Mouse (Mus musculus) ES-Bruce4 (cell line): ENCODE results near the gene Mrps27. TPM values are rescaled to one million over a fixed set of nuclear protein-coding genes. Genes with fewer than 3 reads are reported as not detected.
A peak's percentile ranks its signal among the peaks of the same experiment; 100 is the strongest.

ENCODE experiments used
- H3K27ac ChIP-seq: 2 replicates; pipeline ENCODE4 v1.5.1; 2012; ENCODE audit warnings: low read length, inconsistent platforms; ENCODE audit not compliant: insufficient read depth
- H3K27me3 ChIP-seq: 2 replicates; pipeline ENCODE4 v1.6.1; 2012; ENCODE audit warnings: mild to moderate bottlenecking, low read length, inconsistent platforms; ENCODE audit not compliant: control insufficient read depth, poor library complexity, insufficient read depth, severe bottlenecking
- H3K36me3 ChIP-seq: 2 replicates; pipeline ENCODE4 v1.6.1; 2012; ENCODE audit warnings: inconsistent platforms, mild to moderate bottlenecking, low read length, moderate library complexity; ENCODE audit not compliant: control insufficient read depth, poor library complexity, insufficient read depth, severe bottlenecking
- H3K4me1 ChIP-seq: one replicate; pipeline ENCODE4 v1.8.1; 2011; ENCODE audit warnings: low read length; ENCODE audit not compliant: control insufficient read depth, insufficient read depth
- H3K4me3 ChIP-seq: 2 replicates; pipeline ENCODE4 v1.5.1; 2011; ENCODE audit warnings: low read depth, mild to moderate bottlenecking, low read length
- H3K9ac ChIP-seq: 2 replicates; pipeline ENCODE4 v1.6.1; 2012; ENCODE audit warnings: low read depth, mild to moderate bottlenecking, inconsistent platforms; ENCODE audit not compliant: poor library complexity, severe bottlenecking
- H3K9me3 ChIP-seq: replicated peaks from 2 replicates; pipeline ENCODE4 v1.6.1; 2012; ENCODE audit warnings: mild to moderate bottlenecking, low read length, inconsistent platforms; ENCODE audit not compliant: control insufficient read depth, poor library complexity, insufficient read depth, severe bottlenecking
- CTCF ChIP-seq: IDR thresholded peaks from one replicate; pipeline ENCODE4 v1.8.1; 2011; ENCODE audit warnings: low read depth, low read length
- EP300 ChIP-seq: IDR thresholded peaks from 2 replicates; pipeline ENCODE4 v1.6.1; 2011; ENCODE audit warnings: low read depth, low read length; ENCODE audit not compliant: insufficient read depth
- POLR2A ChIP-seq: IDR thresholded peaks from one replicate; pipeline ENCODE4 v1.8.1; 2011; ENCODE audit warnings: low read length; ENCODE audit not compliant: insufficient read depth
- polyA plus RNA-seq: library from polyadenylated mRNA; stranded (reverse); fragments of >200 nt; gene quantifications from 2 replicates; pipeline ENCODE4 v1.2.4, GENCODE M21; 2011; ENCODE audit warnings: low read depth; ENCODE audit not compliant: missing spikeins, insufficient read depth, insufficient read length

Mrps27 gene
- polyA plus RNA-seq, 1 experiment: 63.1 TPM

DNA sequence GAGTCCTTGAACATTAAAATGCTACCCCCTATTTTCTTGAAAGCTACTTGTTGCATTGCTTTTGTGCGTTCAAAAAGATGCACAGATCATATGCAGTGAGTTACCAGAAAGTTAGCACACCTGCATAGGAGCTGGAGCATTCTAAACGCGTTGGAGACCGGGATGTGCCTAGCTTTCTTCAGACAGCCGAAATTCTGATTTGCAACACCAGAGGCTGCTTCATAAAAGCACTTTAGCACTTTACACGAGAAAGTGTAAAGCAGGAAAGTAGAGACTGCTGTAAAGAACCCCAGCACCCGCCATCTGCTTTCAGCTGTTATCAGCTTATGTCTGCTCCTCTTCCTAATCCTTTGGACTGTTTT, 8.9 kb downstream of the Mrps27 start:
- no peak for TF ChIP-seq CTCF
- TF ChIP-seq EP300: no peak
- TF ChIP-seq POLR2A: no peak
- H3K27ac ChIP-seq: peak overlapping the region; percentile 57
- H3K36me3 ChIP-seq: peaks cover 6% of the 10 kb centered on the region

DNA sequence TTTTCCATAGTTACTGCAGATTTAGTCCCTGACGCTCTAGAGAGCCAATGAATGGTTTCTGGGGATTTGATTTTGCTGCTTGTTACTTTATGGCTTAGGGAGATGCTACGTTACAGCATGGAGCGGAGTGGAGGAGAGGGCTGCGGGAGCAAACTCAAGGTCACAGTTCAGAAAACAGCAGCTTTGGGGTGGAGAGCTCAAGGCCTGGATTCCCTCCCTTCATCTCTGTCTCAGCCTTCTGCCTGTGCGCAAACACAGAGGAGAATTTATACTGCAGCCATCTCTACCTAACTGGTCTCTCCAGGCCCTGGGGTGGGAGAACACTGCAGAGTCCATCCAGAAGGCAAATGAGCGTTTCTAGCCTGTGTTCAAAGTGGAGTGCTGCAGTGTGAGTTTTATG, 10.5 kb downstream of the Mrps27 start:
- Histone ChIP-seq H3K4me3 (no peak overlapping the region), H3K36me3 (peaks cover 5% of the 10 kb centered on the region), H3K9me3 (no peaks in the 10 kb centered on the region), H3K9ac (no peak overlapping the region), H3K27ac (peak overlapping the region; percentile 30; the same call in 1 of the 2 replicates), H3K4me1 (peaks cover 6% of the 10 kb centered on the region), H3K27me3 (no peaks in the 10 kb centered on the region)
- TF ChIP-seq EP300 (no peak), CTCF (no peak)

More for the DNA sequence above, 8.9 kb downstream of the Mrps27 start:
- H3K4me3 ChIP-seq: peak overlapping the region; percentile 63
- H3K27me3 ChIP-seq: no peaks in the 10 kb centered on the region
- peak overlapping the region; percentile 49 for H3K9ac ChIP-seq
- H3K4me1 ChIP-seq: peaks cover 6% of the 10 kb centered on the region
- no peaks in the 10 kb centered on the region for H3K9me3 ChIP-seq

DNA sequence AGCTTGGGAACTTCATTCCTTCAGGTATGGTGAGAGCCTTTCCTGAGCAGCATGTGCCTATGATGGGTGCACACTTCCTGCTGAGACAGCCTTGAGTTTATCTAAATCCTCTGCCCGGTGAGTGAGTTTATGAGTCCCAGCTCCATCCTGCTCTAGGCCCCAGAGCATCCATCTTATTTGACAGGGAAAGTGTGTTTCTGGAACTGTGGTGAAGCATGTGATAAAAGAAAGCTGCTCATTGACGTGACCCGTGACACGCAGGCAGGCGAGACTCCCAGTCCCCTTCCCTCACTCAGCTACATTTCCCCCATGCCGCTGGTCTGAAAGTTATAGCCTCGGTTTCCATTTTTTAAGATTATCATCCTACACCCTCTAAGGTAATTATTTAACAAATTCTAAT, 11.3 kb downstream of the Mrps27 start:
- Histone ChIP-seq H3K4me3 (0 out of 2 replicates have a peak overlapping the region, but pooled peaks have one; percentile 4), H3K36me3 (peaks cover 2% of the 10 kb centered on the region; the same call in 1 of the 2 replicates), H3K27me3 (no peaks in the 10 kb centered on the region), H3K9ac (0 out of 2 replicates have a peak overlapping the region, but pooled peaks have one; percentile 24), H3K4me1 (peaks cover 6% of the 10 kb centered on the region), H3K27ac (peak overlapping the region; percentile 75), H3K9me3 (no peaks in the 10 kb centered on the region)
- no peak for TF ChIP-seq CTCF

DNA sequence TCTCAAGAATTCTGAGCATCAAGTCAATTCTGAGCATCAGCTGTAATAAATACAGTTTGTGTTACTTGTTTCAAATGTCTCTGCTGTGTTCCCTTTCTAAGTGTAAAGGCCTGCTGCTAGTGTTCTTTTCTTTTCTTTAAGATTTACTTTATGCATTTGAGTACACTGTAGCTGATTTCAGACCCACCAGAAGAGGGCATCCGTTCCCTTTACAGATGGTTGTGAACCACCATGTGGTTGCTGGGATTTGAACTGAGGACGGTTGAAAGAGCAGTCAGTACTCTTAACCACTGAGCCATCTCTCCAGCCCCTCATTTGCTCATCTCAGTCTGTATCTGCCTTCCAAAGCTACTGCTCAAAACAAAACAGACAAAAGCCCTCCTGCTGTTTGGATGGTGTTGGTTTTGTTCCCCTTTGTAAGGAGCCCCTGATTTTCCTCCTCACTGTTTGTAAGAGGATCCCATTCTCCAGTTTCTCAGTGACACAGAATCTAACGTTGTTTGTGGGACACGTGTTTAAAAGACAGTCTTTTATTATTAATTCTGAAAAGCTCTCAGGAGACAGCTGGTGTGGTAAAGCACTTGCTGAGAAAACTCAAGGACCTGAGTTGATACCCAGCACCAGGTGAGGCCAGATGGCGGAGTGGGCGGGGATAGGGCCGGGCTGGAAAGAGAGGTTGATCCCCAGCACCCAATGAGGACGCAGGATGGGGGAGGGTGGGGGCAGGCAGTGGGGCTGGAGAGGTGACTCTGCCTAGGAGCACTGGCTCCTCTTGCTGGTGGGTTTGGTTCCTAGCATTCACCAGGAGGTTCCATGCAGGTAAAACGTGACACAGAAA, 12.1 kb downstream of the Mrps27 start:
- no peak overlapping the region for H3K4me3 ChIP-seq
- H3K27me3 ChIP-seq: no peaks in the 10 kb centered on the region
- H3K9ac ChIP-seq: 0 out of 2 replicates have a peak overlapping the region, but pooled peaks have one; percentile 24
- no peaks in the 10 kb centered on the region for H3K9me3 ChIP-seq
- TF ChIP-seq EP300 (0 out of 2 replicates have a peak, but pooled peaks have one; percentile 31), POLR2A (no peak), CTCF (peak; percentile 21)
- peaks cover 3% of the 10 kb centered on the region; the same call in 1 of the 2 replicates for H3K36me3 ChIP-seq
- H3K27ac ChIP-seq: peak overlapping the region; percentile 89
- peaks cover 6% of the 10 kb centered on the region for H3K4me1 ChIP-seq

DNA sequence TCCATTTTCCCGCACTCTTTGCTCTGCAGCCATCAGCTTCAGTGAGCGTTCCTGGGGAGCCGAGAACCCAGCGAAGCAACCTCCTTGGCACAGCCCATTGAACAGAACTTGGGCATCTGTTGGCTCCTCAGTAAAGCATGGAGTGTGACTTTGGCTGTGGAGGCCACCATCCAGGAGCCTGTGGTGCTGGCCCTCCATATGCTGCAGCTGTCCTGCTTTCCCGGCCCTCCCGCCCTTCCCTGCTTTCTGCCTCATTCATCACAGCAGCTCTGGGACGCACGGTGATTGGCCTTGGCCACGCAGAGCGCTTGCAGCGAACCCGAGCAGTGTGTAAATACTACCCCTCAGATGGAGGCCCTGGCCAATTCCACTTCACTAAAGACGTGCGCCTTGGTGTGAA, 14.3 kb downstream of the Mrps27 start:
- H3K4me1 ChIP-seq: peaks cover 6% of the 10 kb centered on the region
- H3K36me3 ChIP-seq: peaks cover 11% of the 10 kb centered on the region
- H3K27me3 ChIP-seq: no peaks in the 10 kb centered on the region
- TF ChIP-seq EP300 (no peak), CTCF (no peak), POLR2A (no peak)
- no peak overlapping the region for H3K4me3 ChIP-seq
- no peak overlapping the region for H3K9ac ChIP-seq
- H3K9me3 ChIP-seq: no peaks in the 10 kb centered on the region
- no peak overlapping the region for H3K27ac ChIP-seq

DNA sequence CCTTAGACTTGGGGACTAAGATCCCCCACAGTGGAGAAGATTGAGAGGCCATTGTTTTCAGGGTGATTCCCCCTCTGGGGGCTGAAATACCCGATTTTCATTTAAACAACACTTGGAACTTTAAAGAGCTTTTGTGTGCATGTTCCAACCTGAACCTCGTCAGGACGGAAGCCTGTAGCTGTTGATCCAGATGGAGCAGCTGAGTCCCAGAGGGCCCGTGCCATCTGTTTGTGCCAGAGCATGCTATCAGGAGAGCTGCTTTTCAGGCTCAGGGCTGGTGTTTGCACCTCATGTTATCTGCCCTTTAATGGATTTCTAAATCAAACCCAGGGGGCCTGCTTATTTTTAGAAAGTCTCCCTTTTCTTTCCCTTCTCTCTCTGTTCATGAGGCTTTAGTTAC, 19.3 kb downstream of the Mrps27 start:
- H3K4me1 ChIP-seq: peaks cover 2% of the 10 kb centered on the region
- no peak overlapping the region for H3K9ac ChIP-seq
- H3K36me3 ChIP-seq: peaks cover 30% of the 10 kb centered on the region
- no peaks in the 10 kb centered on the region for H3K9me3 ChIP-seq
- no peak for TF ChIP-seq EP300
- TF ChIP-seq POLR2A: no peak
- no peak for TF ChIP-seq CTCF
- no peak overlapping the region for H3K27ac ChIP-seq
- no peak overlapping the region for H3K4me3 ChIP-seq
- H3K27me3 ChIP-seq: no peaks in the 10 kb centered on the region
